Mouse (Mus musculus): ENCODE measurements around the gene Olr1. TPM values are rescaled to one million over a fixed set of nuclear protein-coding genes. Genes with fewer than 3 reads are reported as not detected.

The Olr1 gene
- 0.05 and 0.06 TPM in 2 replicates for polyA plus RNA-seq (2012; rRNA removed)

DNA sequence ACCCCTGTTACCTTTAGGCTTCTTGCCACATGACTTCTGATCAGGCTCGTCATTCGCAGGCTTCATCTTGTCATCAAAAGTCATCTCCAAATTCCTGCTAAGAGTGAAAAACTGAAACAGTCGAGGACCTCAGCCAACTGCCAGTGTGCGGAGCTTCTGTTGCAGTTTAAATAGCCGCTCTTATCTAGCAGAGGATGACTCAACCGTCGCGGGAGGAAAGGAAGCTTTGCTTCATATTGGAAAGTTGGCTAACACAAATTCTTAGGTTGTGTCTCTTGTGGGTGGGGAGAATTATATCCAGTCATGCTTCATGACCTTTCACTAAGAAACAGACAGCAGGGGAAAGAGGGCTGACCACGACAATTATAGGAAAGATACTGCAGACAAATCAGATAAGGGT, at the start of gene Olr1:
Gene Olr1, minus strand, starts transcription at position 142 of the 400 bp plus-strand sequence.

DNA sequence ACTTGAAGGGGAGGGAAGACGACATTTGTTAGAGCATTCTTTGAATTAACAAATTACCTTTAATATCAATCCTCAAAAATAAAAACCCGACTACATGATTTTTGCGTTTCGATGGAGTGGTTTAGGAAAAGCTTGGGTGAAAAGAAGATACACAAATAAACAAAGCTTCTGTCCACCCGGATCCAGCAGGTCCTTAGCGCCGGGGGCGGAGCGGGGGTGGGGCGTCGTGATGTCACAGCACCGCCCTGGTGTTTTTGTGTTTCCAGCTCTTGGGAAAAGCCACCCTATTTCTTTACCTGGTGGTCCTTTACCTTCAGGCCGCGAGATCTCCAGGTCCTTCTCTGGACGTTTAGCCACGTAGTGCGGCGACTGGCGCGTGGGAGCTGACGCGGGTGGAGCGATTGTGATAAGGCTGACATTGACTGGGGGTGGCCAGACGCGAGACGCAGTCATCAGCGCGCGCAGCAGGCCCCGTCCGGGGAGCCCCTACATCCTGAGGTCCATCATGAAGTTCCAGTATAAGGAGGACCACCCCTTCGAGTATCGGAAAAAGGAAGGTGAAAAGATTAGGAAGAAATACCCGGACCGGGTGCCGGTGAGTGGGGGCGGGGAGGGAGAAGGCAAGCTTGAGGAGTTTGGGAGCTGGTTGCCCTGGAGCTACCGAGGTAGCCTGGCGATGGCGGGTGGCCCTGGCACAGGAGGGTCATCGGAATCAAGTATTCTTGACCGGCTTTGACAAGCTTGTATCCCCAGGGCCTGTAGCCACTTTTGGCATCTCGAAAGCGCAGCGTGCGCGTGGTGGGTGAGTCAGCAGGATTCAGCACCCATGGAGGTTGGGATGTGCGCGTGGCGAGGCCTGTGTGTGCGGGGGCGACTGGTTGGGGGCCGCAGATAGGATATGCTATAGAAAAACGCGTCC, 26.2 kb upstream of the Olr1 start, which contains the start of gene Gabarapl1:
Gene Gabarapl1, plus strand, starts transcription at position 219 of the 919 bp plus-strand sequence.

DNA sequence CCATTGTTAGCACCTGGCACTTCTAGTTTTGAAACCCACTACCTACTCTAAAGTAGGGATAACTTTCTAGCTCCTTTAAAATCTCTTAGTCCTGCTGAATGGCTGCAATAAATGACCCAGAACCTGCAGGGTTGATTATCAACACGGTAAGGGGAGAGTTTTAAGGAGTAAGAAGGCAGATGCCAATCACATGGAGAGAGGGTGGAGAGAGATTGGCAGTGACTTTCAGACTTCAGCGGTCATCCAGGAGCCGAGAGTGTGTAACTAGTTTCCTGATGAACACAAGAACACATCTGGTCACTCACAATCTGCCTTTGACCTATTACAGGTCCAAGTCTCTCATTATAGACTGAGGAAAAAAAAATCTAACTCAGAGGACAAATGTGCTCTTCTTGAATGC, 5.4 kb upstream of the Olr1 start, which contains the start of gene Tmem52b:
Gene Tmem52b, plus strand, starts transcription at position 189 of the 400 bp plus-strand sequence.

DNA sequence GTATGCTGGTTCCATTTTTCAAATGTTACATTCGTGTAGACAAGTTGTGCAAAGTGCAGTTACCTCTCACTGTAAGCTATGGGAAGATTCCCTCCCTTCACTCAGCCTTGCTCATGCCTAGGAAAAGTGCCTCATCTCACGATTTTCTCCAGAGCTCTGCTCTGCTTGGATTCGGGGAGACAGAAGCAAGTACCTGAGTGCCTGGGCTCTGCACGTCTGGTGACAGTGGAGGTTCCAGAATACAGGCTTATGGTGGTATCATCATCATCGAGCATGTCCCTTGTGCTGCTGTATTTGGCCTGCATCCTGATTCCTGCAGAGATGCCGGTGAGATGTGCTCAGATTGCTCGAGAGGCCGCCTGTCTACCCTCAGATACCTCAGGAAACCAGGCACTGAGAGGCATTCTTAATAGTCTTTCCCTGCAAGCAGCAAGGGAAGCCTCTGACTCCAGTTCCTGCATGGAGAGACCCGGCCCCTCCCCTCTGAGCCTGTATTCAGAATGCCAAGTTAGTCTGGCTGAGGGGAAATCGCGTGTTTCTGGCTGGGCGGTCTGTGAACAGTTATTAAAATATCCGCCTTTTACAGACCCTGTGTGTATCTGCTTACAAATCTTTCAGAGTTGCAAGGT, 55.4 kb downstream of the Olr1 start, which contains the start of gene Clec1a:
Gene Clec1a, minus strand, starts transcription at position 590 of the 629 bp plus-strand sequence.

Other genes with a start within 250 kb of the Olr1 start
- gene Cd69, start 231.7 kb downstream of the Olr1 start, polyA plus RNA-seq (2012; rRNA removed) = 0.10 and 0.49 TPM in 2 replicates
- gene 4922502D21Rik, start 175.4 kb downstream of the Olr1 start, polyA plus RNA-seq (2012; rRNA removed) = 0.09 TPM in 1 of 2 replicates, not detected in the other
- 0.43 and 0.61 TPM in 2 replicates for gene Clec12a, start 164.5 kb downstream of the Olr1 start, polyA plus RNA-seq (2012; rRNA removed)
- 0.09 and 0.12 TPM in 2 replicates for gene Clec12b, start 121.3 kb downstream of the Olr1 start, polyA plus RNA-seq (2012; rRNA removed)
- gene Clec1b, start 109.9 kb downstream of the Olr1 start, polyA plus RNA-seq (2012; rRNA removed) = 1.7 TPM in 2 replicates
- gene Clec9a, start 98.3 kb downstream of the Olr1 start, polyA plus RNA-seq (2012; rRNA removed) = 0.26 and 0.66 TPM in 2 replicates
- gene Clec1a, start 55.2 kb downstream of the Olr1 start, polyA plus RNA-seq (2012; rRNA removed) = 0.70 and 0.99 TPM in 2 replicates
- gene Tmem52b, start 5.4 kb upstream of the Olr1 start, polyA plus RNA-seq (2012; rRNA removed) = 0.03 TPM in 1 of 2 replicates, not detected in the other
- gene Gabarapl1, start 26.0 kb upstream of the Olr1 start, polyA plus RNA-seq (2012; rRNA removed) = 147 and 162 TPM in 2 replicates
- gene Klre1, start 70.7 kb upstream of the Olr1 start, polyA plus RNA-seq (2012; rRNA removed) = 0.06 and 0.15 TPM in 2 replicates
- 0.23 TPM in 1 of 2 replicates, not detected in the other for gene Klrd1, start 84.6 kb upstream of the Olr1 start, polyA plus RNA-seq (2012; rRNA removed)
- gene Klrk1, start 116.7 kb upstream of the Olr1 start, polyA plus RNA-seq (2012; rRNA removed) = 0.15 and 0.29 TPM in 2 replicates
- not detected in 2 replicates for gene Klrc3, start 136.2 kb upstream of the Olr1 start, polyA plus RNA-seq (2012; rRNA removed)
- not detected in 2 replicates for gene Klrc2, start 153.5 kb upstream of the Olr1 start, polyA plus RNA-seq (2012; rRNA removed)
- gene Klrc1, start 171.8 kb upstream of the Olr1 start, polyA plus RNA-seq (2012; rRNA removed) = not detected in 2 replicates
- gene Klri1, start 210.0 kb upstream of the Olr1 start, polyA plus RNA-seq (2012; rRNA removed) = 0.06 TPM in 1 of 2 replicates, not detected in the other
- gene Klri2, start 233.3 kb upstream of the Olr1 start, polyA plus RNA-seq (2012; rRNA removed) = 0.01 TPM in 1 of 2 replicates, not detected in the other

All from central nervous system, embryonic 14 days (tissue).